Mouse (Mus musculus): ENCODE data around the gene Catsper1. TPM values are rescaled to one million over a fixed set of nuclear protein-coding genes. Genes with fewer than 3 reads are reported as not detected.
A peak's percentile ranks its signal among the peaks of the same experiment; 100 is the strongest.

Gene Catsper1
- total and polyA plus RNA-seq, 3 experiments: 0.16 TPM; not detected in 2

GRCm38 (mm10) chr19:5384715-5385114 is 49.2 kb downstream of the Catsper1 start:
- no peaks in the 10 kb centered on the region for H3K27me3 ChIP-seq (ENCODE audit: control insufficient read depth, insufficient read depth, low read length)
- no peak overlapping the region for H3K4me3 ChIP-seq
- peaks cover 3% of the 10 kb centered on the region; the same call in 1 of the 2 replicates for H3K36me3 ChIP-seq (ENCODE audit: control insufficient read depth, insufficient read depth, low read length)
- peaks cover 5% of the 10 kb centered on the region for H3K4me1 ChIP-seq (ENCODE audit: control insufficient read depth, insufficient read depth, low read length)
- no peak for DNase-seq
- peaks cover 3% of the 10 kb centered on the region for H3K79me2 ChIP-seq (replicated peaks; ENCODE audit: control insufficient read depth, insufficient read depth, low read length)
- 86% methylated on average over 8 of the region's 8 CpGs for WGBS
- H3K27ac ChIP-seq: no peak overlapping the region
- TF ChIP-seq CTCF (IDR thresholded peaks at IDR 0.05) (no peak), POLR2A (IDR thresholded peaks at IDR 0.05; ENCODE audit: insufficient read depth, low read depth, low read length) (no peak), EP300 (IDR thresholded peaks at IDR 0.05; ENCODE audit: insufficient read depth, low read depth, low read length) (no peak)
- intact Hi-C loops (cut with DNase I): loop anchor here (1.0 to 10.0 kb wide), 2 partner anchors 15 to 300 kb away; partner anchors contain the start of genes Map3k11 and Pcnx3
- H3K9ac ChIP-seq (ENCODE audit: low read depth, low read length): no peak overlapping the region

GRCm38 (mm10) chr19:5388011-5388441 is 52.5 kb downstream of the Catsper1 start:
- Histone ChIP-seq H3K4me3 (peak overlapping the region; percentile 99), H3K9ac (ENCODE audit: low read depth, low read length) (peak overlapping the region; percentile 97), H3K79me2 (replicated peaks; ENCODE audit: control insufficient read depth, insufficient read depth, low read length) (peaks cover 3% of the 10 kb centered on the region), H3K27me3 (ENCODE audit: control insufficient read depth, insufficient read depth, low read length) (no peaks in the 10 kb centered on the region), H3K27ac (peak overlapping the region; percentile 90), H3K4me1 (ENCODE audit: control insufficient read depth, insufficient read depth, low read length) (peaks cover 5% of the 10 kb centered on the region), H3K36me3 (ENCODE audit: control insufficient read depth, insufficient read depth, low read length) (peaks cover 3% of the 10 kb centered on the region; the same call in 1 of the 2 replicates)
- no peak for DNase-seq
- intact Hi-C loops (cut with DNase I): loop anchor here (1.0 to 10.0 kb wide), 4 partner anchors 22 to 297 kb away; partner anchors contain the start of genes AI837181, Drap1, Eif1ad and Map3k11
- no peak for TF ChIP-seq CTCF (IDR thresholded peaks at IDR 0.05)
- TF ChIP-seq EP300 (IDR thresholded peaks at IDR 0.05; ENCODE audit: insufficient read depth, low read depth, low read length): no peak
- TF ChIP-seq POLR2A (IDR thresholded peaks at IDR 0.05; ENCODE audit: insufficient read depth, low read depth, low read length): no peak
- under 1% methylated on average over 43 of the region's 43 CpGs for WGBS

GRCm38 (mm10) chr19:5388588-5389242 is 53.2 kb downstream of the Catsper1 start, which contains the start of gene Sart1:
Gene Sart1, minus strand, starts transcription at chr19:5388703.
- TF ChIP-seq POLR2A (IDR thresholded peaks at IDR 0.05; ENCODE audit: insufficient read depth, low read depth, low read length) (peak; percentile 98), CTCF (IDR thresholded peaks at IDR 0.05) (no peak)
- Histone ChIP-seq H3K27me3 (ENCODE audit: control insufficient read depth, insufficient read depth, low read length) (no peaks in the 10 kb centered on the region), H3K4me3 (peak within 1 kb of the TSS; percentile 99), H3K79me2 (replicated peaks; ENCODE audit: control insufficient read depth, insufficient read depth, low read length) (peaks cover 3% of the 10 kb centered on the region), H3K27ac (peak within 1 kb of the TSS; percentile 90), H3K36me3 (ENCODE audit: control insufficient read depth, insufficient read depth, low read length) (peaks cover 3% of the 10 kb centered on the region; the same call in 1 of the 2 replicates), H3K4me1 (ENCODE audit: control insufficient read depth, insufficient read depth, low read length) (peaks cover 5% of the 10 kb centered on the region), H3K9ac (ENCODE audit: low read depth, low read length) (peak within 1 kb of the TSS; percentile 97)
- intact Hi-C loops (cut with DNase I): loop anchor here (1.0 to 10.0 kb wide), 4 partner anchors 22 to 296 kb away; partner anchors contain the start of genes AI837181, Drap1, Eif1ad and Map3k11
- WGBS: 1% methylated on average over 43 of the region's 43 CpGs
- DNase-seq: peak; percentile 94 to 97

GRCm38 (mm10) chr19:5389647-5390046 is 54.1 kb downstream of the Catsper1 start:
- peak overlapping the region; percentile 30 for H3K9ac ChIP-seq (ENCODE audit: low read depth, low read length)
- WGBS: 13% methylated on average over 12 of the region's 12 CpGs
- peak; percentile 49 to 61 for DNase-seq
- TF ChIP-seq EP300 (IDR thresholded peaks at IDR 0.05; ENCODE audit: insufficient read depth, low read depth, low read length) (no peak), CTCF (IDR thresholded peaks at IDR 0.05) (no peak)
- no peaks in the 10 kb centered on the region for H3K27me3 ChIP-seq (ENCODE audit: control insufficient read depth, insufficient read depth, low read length)
- peaks cover 5% of the 10 kb centered on the region for H3K4me1 ChIP-seq (ENCODE audit: control insufficient read depth, insufficient read depth, low read length)
- peak overlapping the region; percentile 36; the same call in 1 of the 2 replicates for H3K27ac ChIP-seq
- intact Hi-C loops (cut with DNase I): loop anchor here (2.0 to 10.0 kb wide), 3 partner anchors 35 to 295 kb away; partner anchors contain the start of genes AI837181, Drap1, Map3k11 and Mus81
- peaks cover 3% of the 10 kb centered on the region; the same call in 1 of the 2 replicates for H3K36me3 ChIP-seq (ENCODE audit: control insufficient read depth, insufficient read depth, low read length)
- peaks cover 3% of the 10 kb centered on the region for H3K79me2 ChIP-seq (replicated peaks; ENCODE audit: control insufficient read depth, insufficient read depth, low read length)
- H3K4me3 ChIP-seq: peak overlapping the region; percentile 99

GRCm38 (mm10) chr19:5390416-5390815 is 54.9 kb downstream of the Catsper1 start:
- H3K27ac ChIP-seq: no peak overlapping the region

GRCm38 (mm10) chr19:5392892-5393291 is 57.4 kb downstream of the Catsper1 start:
- Histone ChIP-seq H3K4me3 (no peak overlapping the region), H3K79me2 (replicated peaks; ENCODE audit: control insufficient read depth, insufficient read depth, low read length) (peaks cover 3% of the 10 kb centered on the region), H3K27ac (no peak overlapping the region), H3K36me3 (ENCODE audit: control insufficient read depth, insufficient read depth, low read length) (no peaks in the 10 kb centered on the region), H3K27me3 (ENCODE audit: control insufficient read depth, insufficient read depth, low read length) (no peaks in the 10 kb centered on the region), H3K9ac (ENCODE audit: low read depth, low read length) (no peak overlapping the region), H3K4me1 (ENCODE audit: control insufficient read depth, insufficient read depth, low read length) (peaks cover 3% of the 10 kb centered on the region)
- TF ChIP-seq EP300 (IDR thresholded peaks at IDR 0.05; ENCODE audit: insufficient read depth, low read depth, low read length): no peak
- no peak for TF ChIP-seq CTCF (IDR thresholded peaks at IDR 0.05)
- no peak for TF ChIP-seq POLR2A (IDR thresholded peaks at IDR 0.05; ENCODE audit: insufficient read depth, low read depth, low read length)
- intact Hi-C loops (cut with DNase I): no loop called here
- DNase-seq: peak; percentile 47 to 72
- 20% methylated on average over 4 of the region's 4 CpGs for WGBS

More at GRCm38 (mm10) chr19:5390416-5390815, 54.9 kb downstream of the Catsper1 start:
- Histone ChIP-seq H3K9ac (ENCODE audit: low read depth, low read length) (no peak overlapping the region), H3K79me2 (replicated peaks; ENCODE audit: control insufficient read depth, insufficient read depth, low read length) (peaks cover 3% of the 10 kb centered on the region), H3K27me3 (ENCODE audit: control insufficient read depth, insufficient read depth, low read length) (no peaks in the 10 kb centered on the region), H3K4me1 (ENCODE audit: control insufficient read depth, insufficient read depth, low read length) (peaks cover 5% of the 10 kb centered on the region), H3K4me3 (no peak overlapping the region; the same call in 1 of the 2 replicates), H3K36me3 (ENCODE audit: control insufficient read depth, insufficient read depth, low read length) (peaks cover 3% of the 10 kb centered on the region; the same call in 1 of the 2 replicates)
- 65% methylated on average over 8 of the region's 8 CpGs for WGBS
- intact Hi-C loops (cut with DNase I): no loop called here
- DNase-seq: no peak
- TF ChIP-seq EP300 (IDR thresholded peaks at IDR 0.05; ENCODE audit: insufficient read depth, low read depth, low read length) (no peak), CTCF (IDR thresholded peaks at IDR 0.05) (no peak), POLR2A (IDR thresholded peaks at IDR 0.05; ENCODE audit: insufficient read depth, low read depth, low read length) (no peak)

Other genes starting within 250 kb of the Catsper1 start
- 100 to 1,000 TPM in 1 of 2 experiments, 10 to 100 TPM in 1; 90.8 to 108 TPM for gene Yif1a, start 247.2 kb upstream of the Catsper1 start, total RNA-seq (2021)
- 242 and 247 TPM in 2 replicates for gene Yif1a, start 247.2 kb upstream of the Catsper1 start, polyA plus RNA-seq (2012; rRNA removed)
- gene Cnih2, start 237.2 kb upstream of the Catsper1 start, total RNA-seq (2021): not detected
- 0.53 and 0.70 TPM in 2 replicates for gene Cnih2, start 237.2 kb upstream of the Catsper1 start, polyA plus RNA-seq (2012; rRNA removed)
- 100 to 1,000 TPM; 173 to 195 TPM for gene Rab1b, start 228.7 kb upstream of the Catsper1 start, total RNA-seq (2021)
- gene Rab1b, start 228.7 kb upstream of the Catsper1 start, polyA plus RNA-seq (2012; rRNA removed): 221 and 231 TPM in 2 replicates
- 10 to 100 TPM; 49.0 to 50.6 TPM for gene Klc2, start 217.2 kb upstream of the Catsper1 start, total RNA-seq (2021)
- gene Klc2, start 217.2 kb upstream of the Catsper1 start, polyA plus RNA-seq (2012; rRNA removed): 56.7 and 57.4 TPM in 2 replicates
- 10 to 100 TPM; 20.8 to 21.6 TPM for gene Pacs1, start 62.6 kb upstream of the Catsper1 start, total RNA-seq (2021)
- gene Pacs1, start 62.6 kb upstream of the Catsper1 start, polyA plus RNA-seq (2012; rRNA removed): 25.7 and 28.5 TPM in 2 replicates
- gene Sf3b2, start 40.3 kb upstream of the Catsper1 start, total RNA-seq (2021): 100 to 1,000 TPM; 103 to 121 TPM
- gene Sf3b2, start 40.3 kb upstream of the Catsper1 start, polyA plus RNA-seq (2012; rRNA removed): 83.1 and 94.5 TPM in 2 replicates
- gene Gal3st3, start 37.4 kb upstream of the Catsper1 start, total RNA-seq (2021): 10 to 100 TPM; 27.2 to 29.9 TPM
- 35.5 and 36.1 TPM in 2 replicates for gene Gal3st3, start 37.4 kb upstream of the Catsper1 start, polyA plus RNA-seq (2012; rRNA removed)
- gene Cst6, start 13.8 kb downstream of the Catsper1 start, total RNA-seq (2021): 10 to 100 TPM; 10.9 to 16.8 TPM
- gene Cst6, start 13.8 kb downstream of the Catsper1 start, polyA plus RNA-seq (2012; rRNA removed): 5.7 and 10.4 TPM in 2 replicates
- gene Eif1ad, start 31.0 kb downstream of the Catsper1 start, total RNA-seq (2021): 10 to 100 TPM; 16.3 to 19.5 TPM
- gene Eif1ad, start 31.0 kb downstream of the Catsper1 start, polyA plus RNA-seq (2012; rRNA removed): 18.5 and 28.1 TPM in 2 replicates
- 100 to 1,000 TPM; 113 to 133 TPM for gene Banf1, start 31.4 kb downstream of the Catsper1 start, total RNA-seq (2021)
- 148 and 173 TPM in 2 replicates for gene Banf1, start 31.4 kb downstream of the Catsper1 start, polyA plus RNA-seq (2012; rRNA removed)
- 10 to 100 TPM; 47.3 to 51.8 TPM for gene Sart1, start 53.0 kb downstream of the Catsper1 start, total RNA-seq (2021)
- gene Sart1, start 53.0 kb downstream of the Catsper1 start, polyA plus RNA-seq (2012; rRNA removed): 10.6 and 22.1 TPM in 2 replicates
- gene Tsga10ip, start 66.8 kb downstream of the Catsper1 start, total RNA-seq (2021): under 1 TPM; 0.39 to 0.52 TPM
- 0.08 TPM in 1 of 2 replicates, not detected in the other for gene Tsga10ip, start 66.8 kb downstream of the Catsper1 start, polyA plus RNA-seq (2012; rRNA removed)
- gene Drap1, start 89.2 kb downstream of the Catsper1 start, total RNA-seq (2021): 100 to 1,000 TPM; 278 to 344 TPM
- 175 and 189 TPM in 2 replicates for gene Drap1, start 89.2 kb downstream of the Catsper1 start, polyA plus RNA-seq (2012; rRNA removed)
- gene AI837181, start 89.4 kb downstream of the Catsper1 start, total RNA-seq (2021): 10 to 100 TPM; 32.9 TPM
- gene AI837181, start 89.4 kb downstream of the Catsper1 start, polyA plus RNA-seq (2012; rRNA removed): 55.4 and 59.5 TPM in 2 replicates
- gene Fosl1, start 111.8 kb downstream of the Catsper1 start, total RNA-seq (2021): not detected
- gene Fosl1, start 111.8 kb downstream of the Catsper1 start, polyA plus RNA-seq (2012; rRNA removed): 0.12 TPM in 1 of 2 replicates, not detected in the other
- gene Ccdc85b, start 122.2 kb downstream of the Catsper1 start, total RNA-seq (2021): 1 to 10 TPM; 6.3 to 9.7 TPM
- gene Ccdc85b, start 122.2 kb downstream of the Catsper1 start, polyA plus RNA-seq (2012; rRNA removed): 5.9 and 6.1 TPM in 2 replicates
- 10 to 100 TPM; 47.1 to 52.9 TPM for gene Fibp, start 124.9 kb downstream of the Catsper1 start, total RNA-seq (2021)
- 85.6 and 88.3 TPM in 2 replicates for gene Fibp, start 124.9 kb downstream of the Catsper1 start, polyA plus RNA-seq (2012; rRNA removed)
- under 1 TPM; 0.32 to 0.42 TPM for gene Ctsw, start 132.8 kb downstream of the Catsper1 start, total RNA-seq (2021)
- gene Ctsw, start 132.8 kb downstream of the Catsper1 start, polyA plus RNA-seq (2012; rRNA removed): 0.67 and 2.0 TPM in 2 replicates
- gene Efemp2, start 138.2 kb downstream of the Catsper1 start, total RNA-seq (2021): 10 to 100 TPM in 1 of 2 experiments, 1 to 10 TPM in 1; 8.2 to 10.3 TPM
- gene Efemp2, start 138.2 kb downstream of the Catsper1 start, polyA plus RNA-seq (2012; rRNA removed): 33.6 and 36.3 TPM in 2 replicates
- 10 to 100 TPM; 18.6 to 21.6 TPM for gene Mus81, start 152.7 kb downstream of the Catsper1 start, total RNA-seq (2021)
- 36.4 and 38.6 TPM in 2 replicates for gene Mus81, start 152.7 kb downstream of the Catsper1 start, polyA plus RNA-seq (2012; rRNA removed)
- gene Cfl1, start 154.7 kb downstream of the Catsper1 start, total RNA-seq (2021): 100 to 1,000 TPM; 169 to 194 TPM
- gene Cfl1, start 154.7 kb downstream of the Catsper1 start, polyA plus RNA-seq (2012; rRNA removed): 160 and 206 TPM in 2 replicates
- gene 1700020D05Rik, start 168.0 kb downstream of the Catsper1 start, total RNA-seq (2021): under 1 TPM; 0.82 to 0.89 TPM
- gene 1700020D05Rik, start 168.0 kb downstream of the Catsper1 start, polyA plus RNA-seq (2012; rRNA removed): 0.70 and 0.85 TPM in 2 replicates
- gene Snx32, start 174.8 kb downstream of the Catsper1 start, total RNA-seq (2021): 1 to 10 TPM; 3.9 to 5.2 TPM
- gene Snx32, start 174.8 kb downstream of the Catsper1 start, polyA plus RNA-seq (2012; rRNA removed): 11.4 and 13.0 TPM in 2 replicates
- gene Ovol1, start 224.9 kb downstream of the Catsper1 start, total RNA-seq (2021): not detected
- gene Ovol1, start 224.9 kb downstream of the Catsper1 start, polyA plus RNA-seq (2012; rRNA removed): 0.04 TPM in 1 of 2 replicates, not detected in the other
- gene Ap5b1, start 232.3 kb downstream of the Catsper1 start, total RNA-seq (2021): 1 to 10 TPM; 3.0 to 3.3 TPM
- gene Ap5b1, start 232.3 kb downstream of the Catsper1 start, polyA plus RNA-seq (2012; rRNA removed): 3.0 and 3.1 TPM in 2 replicates

Data from heart, adult 2 months (tissue).